Mouse (Mus musculus): ENCODE measurements around the gene Gpr19.

Gene Gpr19

GRCm38 (mm10) chr6:134848197-134848890 lies 50.0 kb downstream of the Gpr19 start:
- no peak for DNase-seq (ENCODE audit: inconsistent ontology term)

DNA sequence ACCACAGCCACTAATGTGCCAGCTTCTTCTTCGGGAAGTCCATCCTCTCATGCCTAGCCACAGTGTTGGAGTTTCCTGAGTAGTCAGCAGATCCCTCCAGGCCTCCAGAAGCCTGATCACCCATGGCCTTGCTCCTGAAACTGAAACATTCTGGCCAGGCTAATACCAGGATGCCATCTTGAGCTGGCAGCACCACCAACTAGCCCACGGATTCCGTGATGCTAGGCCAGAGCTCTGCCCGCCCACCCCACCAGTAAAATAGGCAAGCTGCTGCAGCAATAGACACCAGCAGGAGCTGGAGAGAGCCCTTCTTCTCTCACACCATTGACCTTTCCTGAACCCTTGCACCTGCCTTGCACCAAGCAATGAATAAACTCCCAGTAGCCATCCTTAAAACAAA lies 50.8 kb downstream of the Gpr19 start:
- DNase-seq (ENCODE audit: inconsistent ontology term), result no peak

GRCm38 (mm10) chr6:134846308-134846707 lies 52.1 kb downstream of the Gpr19 start:
- no peak for DNase-seq (ENCODE audit: inconsistent ontology term)

GRCm38 (mm10) chr6:134845726-134846125 lies 52.7 kb downstream of the Gpr19 start:
- DNase-seq (ENCODE audit: inconsistent ontology term), result no peak

- no peak for DNase-seq (ENCODE audit: inconsistent ontology term)
Measured at GRCm38 (mm10) chr6:134840346-134840745, 58.0 kb downstream of the Gpr19 start.

DNA sequence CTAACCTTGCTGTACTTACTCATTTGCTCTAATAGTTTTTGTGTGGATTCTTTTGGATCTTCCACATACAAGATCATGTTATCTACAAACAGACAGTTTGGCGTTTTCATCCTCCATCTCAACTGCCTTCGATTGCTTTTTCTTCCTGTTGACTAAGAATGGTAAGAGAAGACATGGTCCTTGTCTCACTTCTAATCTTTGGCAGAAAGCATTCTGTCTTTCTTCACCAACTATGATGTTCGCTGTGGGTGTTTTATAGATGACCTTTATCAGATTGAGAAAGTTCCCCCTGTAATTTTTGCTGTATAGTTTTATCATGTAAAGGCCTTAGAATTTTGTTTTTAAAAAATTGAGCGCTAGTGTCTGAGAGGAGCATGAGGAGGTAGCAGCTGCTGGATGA lies 60.3 kb downstream of the Gpr19 start:
- no peak for DNase-seq (ENCODE audit: inconsistent ontology term)

- DNase-seq (ENCODE audit: inconsistent ontology term), result no peak
Measured at GRCm38 (mm10) chr6:134834585-134835251, 63.7 kb downstream of the Gpr19 start.

GRCm38 (mm10) chr6:134830776-134831175 lies 67.6 kb downstream of the Gpr19 start:
- no peak for DNase-seq (ENCODE audit: inconsistent ontology term)

GRCm38 (mm10) chr6:134829786-134830700 lies 68.3 kb downstream of the Gpr19 start, which contains the start of gene Crebl2:
Gene Crebl2 (plus strand): TSS chr6:134830154.
- DNase-seq (ENCODE audit: inconsistent ontology term), result peak; percentile 100

DNA sequence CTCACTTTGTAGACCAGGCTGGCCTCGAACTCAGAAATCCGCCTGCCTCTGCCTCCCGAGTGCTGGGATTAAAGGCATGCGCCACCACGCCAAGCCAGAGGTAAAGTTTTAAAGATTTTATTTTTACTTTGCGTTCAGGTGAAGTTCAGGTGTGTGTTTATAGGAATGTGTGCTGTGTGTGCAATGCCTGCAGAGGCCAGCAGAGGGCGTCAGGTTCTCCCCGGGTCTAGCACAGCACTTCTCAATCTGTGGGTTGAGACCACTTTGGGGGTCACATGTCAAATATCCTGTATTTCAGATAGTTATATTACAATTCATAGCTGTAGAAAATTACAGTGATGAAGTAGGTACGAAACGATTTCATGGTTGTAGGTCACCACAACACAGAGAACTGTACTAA lies 75.5 kb downstream of the Gpr19 start:
- no peak for DNase-seq (ENCODE audit: inconsistent ontology term)

DNA sequence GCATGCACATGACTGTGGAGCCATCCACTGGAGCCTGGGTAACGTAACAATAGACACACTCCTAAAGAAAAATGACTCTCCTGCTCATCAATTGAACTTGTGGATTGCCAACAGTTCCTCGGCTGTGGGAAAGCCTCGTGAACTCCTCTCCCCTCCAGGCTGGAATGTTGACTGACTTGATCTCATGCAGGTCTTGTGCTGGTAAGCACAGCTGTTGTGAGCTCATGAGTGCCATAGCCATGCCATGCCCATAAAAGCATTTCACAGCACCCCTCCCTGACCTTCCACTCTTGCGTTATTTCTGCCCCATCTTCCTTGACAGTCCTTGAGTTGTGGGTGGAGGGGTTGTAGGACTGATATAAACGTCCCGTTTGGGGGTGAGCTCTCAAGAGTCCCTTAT lies 78.0 kb downstream of the Gpr19 start:
- DNase-seq (ENCODE audit: inconsistent ontology term), result peak; percentile 27

GRCm38 (mm10) chr6:134819741-134820140 lies 78.6 kb downstream of the Gpr19 start:
- DNase-seq (ENCODE audit: inconsistent ontology term), result no peak
